8 mouse cellular contexts compared by ENCODE assay signal in the genomic region with DNA sequence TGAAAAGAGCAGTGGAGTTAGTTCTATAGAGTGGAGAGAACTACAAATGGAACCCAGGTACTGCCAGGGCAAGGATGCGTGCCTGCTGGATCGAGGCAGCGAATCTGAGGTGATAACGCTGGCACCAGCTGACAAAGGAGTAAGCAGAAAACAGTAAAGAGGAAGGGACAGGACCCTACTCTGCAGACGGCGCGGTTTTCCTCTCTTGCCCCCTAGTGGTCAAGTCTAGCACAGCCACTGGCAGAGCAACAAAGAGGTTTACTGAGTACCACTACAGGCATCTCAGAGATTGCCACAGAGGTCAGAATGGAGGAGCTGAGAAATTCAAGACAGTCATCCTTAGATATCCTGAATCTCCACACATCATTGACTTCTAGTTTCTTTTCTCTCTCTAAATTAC. TPM values are rescaled to one million over a fixed set of nuclear protein-coding genes. Genes with fewer than 3 reads are reported as not detected.
A peak's percentile ranks its signal among the peaks of the same experiment; 100 is the strongest.
DNase-seq lines count a peak whose midpoint lies in the region; ATAC-seq and TF ChIP-seq lines count a peak whose summit lies in the region.

No protein-coding gene starts in this region.

- peak; percentile 23 to 55 for DNase-seq in heart, adult 2 months
- DNase-seq in heart, adult 11 months = no peak
- peak; percentile 89 for DNase-seq in embryo, embryonic 10 days (ENCODE audit: low spot score)
- peak; percentile 2 for DNase-seq in gonadal fat pad, adult 2 months (ENCODE audit: low read depth)
- peak; percentile 72 for DNase-seq in kidney, adult 18-20 months

- peak; percentile 92 for TF ChIP-seq CTCF in heart, adult 2 months (IDR thresholded peaks at IDR 0.05)

- H3K36me3 ChIP-seq in heart, adult 2 months (ENCODE audit: control insufficient read depth, insufficient read depth, low read length) = no peaks in the 10 kb centered on the region
- no peaks in the 10 kb centered on the region for H3K36me3 ChIP-seq in limb, embryonic 12.5 days
- no peaks in the 10 kb centered on the region for H3K36me3 ChIP-seq in myocyte (ENCODE audit: control insufficient read depth, insufficient read depth)
- no peaks in the 10 kb centered on the region for H3K36me3 ChIP-seq in stomach, embryonic 14.5 days (ENCODE audit: control insufficient read depth, insufficient read depth, low read length)

- no peak overlapping the region for H3K4me3 ChIP-seq in heart, adult 2 months
- 0 out of 2 replicates have a peak overlapping the region, but pooled peaks have one; percentile 15 for H3K4me3 ChIP-seq in limb, embryonic 12.5 days (replicated peaks)
- H3K4me3 ChIP-seq in myocyte = no peak overlapping the region
- H3K4me3 ChIP-seq in stomach, embryonic 14.5 days (ENCODE audit: low read depth, low read length) = no peak overlapping the region

- H3K4me1 ChIP-seq in heart, adult 2 months (ENCODE audit: control insufficient read depth, insufficient read depth, low read length) = no peaks in the 10 kb centered on the region
- no peaks in the 10 kb centered on the region for H3K4me1 ChIP-seq in limb, embryonic 12.5 days (replicated peaks)
- H3K4me1 ChIP-seq in stomach, embryonic 14.5 days (ENCODE audit: control insufficient read depth, insufficient read depth, low read length) = no peaks in the 10 kb centered on the region

- no peaks in the 10 kb centered on the region for H3K9me3 ChIP-seq in limb, embryonic 12.5 days
- H3K9me3 ChIP-seq in stomach, embryonic 14.5 days (ENCODE audit: control insufficient read depth, low read depth, low read length) = no peaks in the 10 kb centered on the region

- H3K9ac ChIP-seq in heart, adult 2 months (ENCODE audit: low read depth, low read length) = no peak overlapping the region
- peak overlapping the region; percentile 42; the same call in 1 of the 2 replicates for H3K9ac ChIP-seq in limb, embryonic 12.5 days (replicated peaks)
- H3K9ac ChIP-seq in stomach, embryonic 14.5 days (replicated peaks; ENCODE audit: low read depth, low read length) = no peak overlapping the region

- H3K4me2 ChIP-seq in limb, embryonic 12.5 days = peak overlapping the region; percentile 45
- peak overlapping the region; percentile 44 for H3K4me2 ChIP-seq in myocyte (ENCODE audit: low read depth)
- H3K4me2 ChIP-seq in stomach, embryonic 14.5 days (replicated peaks; ENCODE audit: low read depth, low read length) = peak overlapping the region; percentile 30; the same call in 1 of the 2 replicates

- TF ChIP-seq EP300 in heart, adult 2 months (IDR thresholded peaks at IDR 0.05; ENCODE audit: insufficient read depth, low read depth, low read length) = no peak

- H3K27me3 ChIP-seq in heart, adult 2 months (ENCODE audit: control insufficient read depth, insufficient read depth, low read length) = no peaks in the 10 kb centered on the region
- no peaks in the 10 kb centered on the region for H3K27me3 ChIP-seq in limb, embryonic 12.5 days
- H3K27me3 ChIP-seq in myocyte (ENCODE audit: control insufficient read depth, insufficient read depth, insufficient read length) = no peaks in the 10 kb centered on the region
- H3K27me3 ChIP-seq in stomach, embryonic 14.5 days (ENCODE audit: control insufficient read depth, insufficient read depth, low read length) = no peaks in the 10 kb centered on the region

- ATAC-seq in limb, embryonic 12.5 days (ENCODE audit: insufficient number of reproducible peaks, insufficient read depth, low FRiP score, low TSS enrichment, low read depth) = peak; percentile 52; the same call in 1 of the 2 replicates
- peak; percentile 65; the same call in 1 of the 2 replicates for ATAC-seq in stomach, embryonic 14.5 days (ENCODE audit: insufficient number of reproducible peaks, insufficient read depth, low FRiP score, low read depth)

- intact Hi-C loops in heart, adult 2 months (cut with DNase I) = loop anchor here (1.0 kb wide), 2 partner anchors 110 to 195 kb away; no protein-coding TSS in a partner anchor

- WGBS in heart, adult 2 months = 2% methylated on average over 7 of the region's 7 CpGs
- 5% methylated on average over 7 of the region's 7 CpGs for WGBS in limb, embryonic 12.5 days
- WGBS in stomach, embryonic 14.5 days = 3% methylated on average over 7 of the region's 7 CpGs

- H3K79me2 ChIP-seq in heart, adult 2 months (replicated peaks; ENCODE audit: control insufficient read depth, insufficient read depth, low read length) = no peaks in the 10 kb centered on the region
- no peaks in the 10 kb centered on the region for H3K79me2 ChIP-seq in myocyte (ENCODE audit: control insufficient read depth, insufficient read depth)

- no peak for TF ChIP-seq POLR2A in heart, adult 2 months (IDR thresholded peaks at IDR 0.05; ENCODE audit: insufficient read depth, low read depth, low read length)
- TF ChIP-seq POLR2A in myocyte (IDR thresholded peaks at IDR 0.05; ENCODE audit: insufficient read length, low read depth) = no peak

- H3ac ChIP-seq in myocyte (ENCODE audit: control insufficient read depth, insufficient read length) = no peak overlapping the region

- no peak overlapping the region for H3K27ac ChIP-seq in heart, adult 2 months
- H3K27ac ChIP-seq in limb, embryonic 12.5 days = no peak overlapping the region
- no peak overlapping the region for H3K27ac ChIP-seq in stomach, embryonic 14.5 days (ENCODE audit: low read length)

TF ChIP-seq in myocyte, 11 proteins besides CTCF, POLR2A, EP300 and RAD21:
- no peak for TF ChIP-seq TCF3 (IDR thresholded peaks at IDR 0.05; ENCODE audit: insufficient read length, low read depth)
- TF ChIP-seq MAX (IDR thresholded peaks at IDR 0.05; ENCODE audit: low read depth) = no peak
- no peak for TF ChIP-seq POLR2AphosphoS2 (IDR thresholded peaks at IDR 0.05; ENCODE audit: insufficient read length, low read depth)
- no peak for TF ChIP-seq MYOD1 (IDR thresholded peaks at IDR 0.05; ENCODE audit: control insufficient read depth in 1 of 3, insufficient read length in 2 of 3, low read depth in 2 of 3)
- TF ChIP-seq TCF12 (IDR thresholded peaks at IDR 0.05; ENCODE audit: insufficient read depth, poor library complexity, severe bottlenecking) = no peak
- no peak for TF ChIP-seq MYOG (IDR thresholded peaks at IDR 0.05; ENCODE audit: control insufficient read depth in 1 of 3, insufficient read depth in 1 of 3, insufficient read length in 2 of 3, low read depth in 2 of 3)
- no peak for TF ChIP-seq USF1 (IDR thresholded peaks at IDR 0.05; ENCODE audit: low read depth)
- no peak for TF ChIP-seq SRF (IDR thresholded peaks at IDR 0.05; ENCODE audit: control insufficient read depth, insufficient read length, low read depth)
- TF ChIP-seq E2F4 (IDR thresholded peaks at IDR 0.05; ENCODE audit: insufficient read depth) = no peak
- TF ChIP-seq REST (IDR thresholded peaks at IDR 0.05; ENCODE audit: insufficient read depth, insufficient read length) = no peak
- no peak for TF ChIP-seq CEBPB (IDR thresholded peaks at IDR 0.05; ENCODE audit: insufficient read depth, poor library complexity, severe bottlenecking)

RNA-seq across cellular contexts. Expression of a gene that starts 6.7 kb away (rescaled TPM):
- total RNA-seq in heart, adult 2 months (2021) = not detected
- not detected in 2 replicates for polyA plus RNA-seq in heart, adult 2 months (2012; rRNA removed)
- not detected in 2 replicates for polyA plus RNA-seq in gonadal fat pad, adult 2 months (2012; rRNA removed)
- not detected in 2 replicates for polyA plus RNA-seq in limb, embryonic 12.5 days (2016; fragmentation: Nextera tagmentation; extraction: Ambion mirVana)
- polyA plus RNA-seq in myocyte (2012; fragmentation: generic; extraction: Trizol) = not detected
- polyA plus RNA-seq in stomach, embryonic 14.5 days (2014; fragmentation: Nextera tagmentation; extraction: Ambion mirVana) = not detected in 2 replicates

RNA-seq across cellular contexts. Expression of a gene that starts 7.7 kb away (rescaled TPM):
- not detected for total RNA-seq in heart, adult 2 months (2021)
- not detected in 2 replicates for polyA plus RNA-seq in heart, adult 2 months (2012; rRNA removed)
- not detected in 2 replicates for polyA plus RNA-seq in gonadal fat pad, adult 2 months (2012; rRNA removed)
- polyA plus RNA-seq in limb, embryonic 12.5 days (2016; fragmentation: Nextera tagmentation; extraction: Ambion mirVana) = not detected in 2 replicates
- polyA plus RNA-seq in myocyte (2012; fragmentation: generic; extraction: Trizol) = not detected
- polyA plus RNA-seq in stomach, embryonic 14.5 days (2014; fragmentation: Nextera tagmentation; extraction: Ambion mirVana) = not detected in 2 replicates

RNA-seq across cellular contexts. Expression of a gene that starts 9.3 kb away (rescaled TPM):
- not detected for total RNA-seq in heart, adult 2 months (2021)
- polyA plus RNA-seq in heart, adult 2 months (2012; rRNA removed) = not detected in 2 replicates
- polyA plus RNA-seq in gonadal fat pad, adult 2 months (2012; rRNA removed) = not detected in 2 replicates
- not detected in 2 replicates for polyA plus RNA-seq in limb, embryonic 12.5 days (2016; fragmentation: Nextera tagmentation; extraction: Ambion mirVana)
- not detected for polyA plus RNA-seq in myocyte (2012; fragmentation: generic; extraction: Trizol)
- polyA plus RNA-seq in stomach, embryonic 14.5 days (2014; fragmentation: Nextera tagmentation; extraction: Ambion mirVana) = not detected in 2 replicates

RNA-seq across cellular contexts. Expression of a gene that starts 14.8 kb away (rescaled TPM):
- total RNA-seq in heart, adult 2 months (2021) = not detected
- polyA plus RNA-seq in heart, adult 2 months (2012; rRNA removed) = not detected in 2 replicates
- polyA plus RNA-seq in gonadal fat pad, adult 2 months (2012; rRNA removed) = not detected in 2 replicates
- polyA plus RNA-seq in limb, embryonic 12.5 days (2016; fragmentation: Nextera tagmentation; extraction: Ambion mirVana) = not detected in 2 replicates
- not detected for polyA plus RNA-seq in myocyte (2012; fragmentation: generic; extraction: Trizol)
- not detected in 2 replicates for polyA plus RNA-seq in stomach, embryonic 14.5 days (2014; fragmentation: Nextera tagmentation; extraction: Ambion mirVana)

RNA-seq across cellular contexts. Expression of a gene that starts 17.0 kb away (rescaled TPM):
- total RNA-seq in heart, adult 2 months (2021) = not detected
- polyA plus RNA-seq in heart, adult 2 months (2012; rRNA removed) = not detected in 2 replicates
- not detected in 2 replicates for polyA plus RNA-seq in gonadal fat pad, adult 2 months (2012; rRNA removed)
- not detected in 2 replicates for polyA plus RNA-seq in limb, embryonic 12.5 days (2016; fragmentation: Nextera tagmentation; extraction: Ambion mirVana)
- not detected for polyA plus RNA-seq in myocyte (2012; fragmentation: generic; extraction: Trizol)
- polyA plus RNA-seq in stomach, embryonic 14.5 days (2014; fragmentation: Nextera tagmentation; extraction: Ambion mirVana) = not detected in 2 replicates
